Mouse (Mus musculus) inflammation-experienced regulatory T-cells, adult 6 months (primary cell): Measurements from ENCODE around the gene Bfar. TPM values are rescaled to one million over a fixed set of nuclear protein-coding genes. Genes with fewer than 3 reads are reported as not detected.
"Not testable (repeated sequence)": the region's sequence is repeated elsewhere in the genome, so short reads cannot be mapped to it uniquely, and the experiment has no call there.

Experiments used
- ATAC-seq: one replicate; pipeline ENCODE4 v1.8.0; 2017
- polyA plus RNA-seq, 3 experiments: library from polyadenylated mRNA; unstranded; fragments of 100-300 nt; shearing (Covaris generic); gene quantifications; one replicate each; pipeline ENCODE4 v1.2.1; 2017

The Bfar gene
- polyA plus RNA-seq, result 10 to 100 TPM; 43.7 to 64.9 (median 51.1) TPM

DNA sequence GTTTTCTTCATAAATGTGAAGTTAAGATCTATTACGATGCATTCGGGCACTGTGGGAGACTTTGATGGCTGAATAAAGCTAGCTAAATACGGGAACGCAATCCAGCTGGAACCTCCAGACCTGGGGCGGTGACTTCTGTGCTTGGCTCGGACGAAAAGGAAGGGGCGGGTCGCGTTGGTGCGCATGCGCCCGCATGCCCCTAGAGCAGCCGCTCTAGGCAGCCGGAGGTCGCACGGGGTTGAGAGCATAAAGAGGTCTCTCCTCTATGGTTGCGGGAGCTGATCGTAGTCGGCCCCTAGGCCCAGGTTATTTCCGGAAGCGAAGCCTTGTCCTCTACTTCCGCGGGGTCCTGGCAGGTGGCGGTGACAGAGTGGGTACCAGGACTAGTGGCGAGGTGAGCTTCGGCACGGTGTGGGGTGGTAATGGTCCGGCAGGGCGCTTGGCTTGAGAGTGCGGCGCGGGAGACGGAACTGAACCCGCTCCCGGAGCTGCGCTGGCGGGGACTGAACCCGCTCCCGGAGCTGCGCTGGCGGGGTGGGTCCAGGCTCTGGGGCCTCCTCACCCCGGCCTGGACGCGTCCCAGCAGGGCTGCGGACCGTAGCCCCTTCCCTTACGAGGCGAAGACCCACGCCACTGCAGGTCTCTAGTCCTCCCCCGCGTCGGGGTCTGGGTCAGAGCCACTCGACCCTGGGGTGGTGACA, at the start of gene Bfar, which contains the start of gene 3110001I22Rik:
Gene Bfar, plus strand, starts transcription at position 174 of the 701 bp plus-strand sequence.
Gene 3110001I22Rik, plus strand, starts transcription at position 245 of the 701 bp plus-strand sequence.
- ATAC-seq, result peak; percentile 71

DNA sequence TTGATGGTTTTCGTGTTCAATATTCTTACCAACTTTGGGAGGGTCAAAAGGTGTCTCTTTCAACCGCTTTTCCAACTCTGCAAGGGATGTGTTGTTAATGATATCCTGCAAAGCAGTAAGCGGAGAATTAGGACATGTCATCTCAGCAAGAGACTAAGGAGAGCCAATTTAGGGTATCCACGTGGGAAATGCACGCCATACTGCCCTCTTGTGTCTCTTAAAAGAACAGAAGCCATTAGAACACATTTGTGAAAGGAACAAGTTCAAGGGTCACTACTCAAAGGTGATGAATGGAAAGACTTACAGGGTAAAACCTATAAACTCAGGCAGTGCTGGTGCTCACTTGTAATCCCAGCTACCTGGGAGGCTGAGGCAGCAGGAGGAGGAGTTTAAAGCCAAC, 43.3 kb upstream of the Bfar start:
- ATAC-seq, result no peak

DNA sequence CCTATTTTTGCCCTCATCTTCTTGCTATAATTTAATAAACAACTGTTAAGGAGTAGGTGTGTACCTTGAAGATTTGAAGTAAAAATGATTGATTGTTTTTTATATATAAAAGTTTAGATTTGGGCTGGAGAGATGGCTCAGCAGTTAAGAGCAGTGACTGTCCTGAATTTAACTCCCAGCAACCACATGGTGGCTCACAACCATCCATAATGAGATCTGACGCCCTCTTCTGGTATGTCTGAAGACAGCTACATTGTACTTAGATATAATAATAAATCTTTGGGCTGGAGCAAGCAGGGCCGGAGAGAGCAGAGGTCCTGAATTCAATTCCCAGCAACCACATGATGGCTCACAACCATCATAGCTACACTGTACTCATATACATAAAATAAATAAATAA, 33.5 kb upstream of the Bfar start:
- ATAC-seq, result not testable (repeated sequence)

DNA sequence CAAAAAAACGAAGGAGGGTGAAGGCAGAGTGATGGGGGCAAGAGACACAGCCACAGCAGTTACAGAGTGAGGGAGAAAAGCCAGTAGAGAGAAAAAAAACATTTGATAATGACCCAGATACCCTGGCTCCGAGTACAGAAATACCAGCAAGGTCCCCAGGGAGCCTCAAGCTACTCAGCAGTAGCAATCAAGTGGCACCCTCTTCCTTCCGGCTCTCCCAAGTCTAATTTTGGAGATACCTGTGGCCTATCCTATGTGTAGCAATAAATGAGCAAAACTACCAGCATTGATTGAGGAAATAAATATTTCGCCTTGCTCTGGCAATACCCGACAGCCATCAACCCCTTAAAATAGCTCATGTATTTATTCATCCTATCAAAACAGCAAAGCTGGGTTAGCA, 32.1 kb upstream of the Bfar start:
- ATAC-seq, result no peak

DNA sequence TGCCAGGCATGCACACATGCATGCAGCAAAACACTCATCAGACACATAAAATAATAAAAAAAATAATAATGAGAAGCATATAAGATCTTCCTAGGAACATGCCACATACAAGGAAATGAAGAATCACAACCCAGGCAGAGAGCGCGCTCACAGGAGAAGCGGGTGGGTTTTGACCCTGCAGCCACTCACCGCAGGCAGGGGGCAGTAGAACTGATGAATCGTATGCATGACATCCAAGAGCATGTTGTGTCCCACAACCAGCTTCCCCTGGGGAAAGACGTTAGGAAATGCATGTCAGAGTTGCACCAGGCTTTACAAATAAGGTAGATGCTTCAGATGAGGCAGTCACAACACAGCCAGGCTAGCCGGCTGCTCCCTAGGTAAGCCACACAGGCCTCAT, 31.6 kb upstream of the Bfar start:
- no peak for ATAC-seq

DNA sequence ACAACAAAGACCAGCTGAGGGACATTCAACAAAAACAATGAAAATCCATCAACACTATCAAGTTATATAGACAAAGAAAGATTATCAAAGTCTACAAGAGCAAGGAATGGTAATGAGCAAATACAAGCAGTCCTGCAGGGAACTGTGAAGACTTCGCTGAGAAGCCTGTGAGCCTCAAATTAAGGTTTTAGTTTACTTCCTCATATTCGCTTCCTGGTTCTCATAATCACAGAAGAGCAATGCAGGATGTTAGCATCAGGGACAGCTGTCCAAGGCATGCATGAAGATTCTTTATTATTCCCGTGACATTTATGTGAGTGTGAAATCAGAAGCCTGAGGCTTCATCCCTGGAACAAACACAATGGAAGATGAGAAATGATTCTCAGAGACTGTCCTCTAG, 27.2 kb upstream of the Bfar start:
- no peak for ATAC-seq

DNA sequence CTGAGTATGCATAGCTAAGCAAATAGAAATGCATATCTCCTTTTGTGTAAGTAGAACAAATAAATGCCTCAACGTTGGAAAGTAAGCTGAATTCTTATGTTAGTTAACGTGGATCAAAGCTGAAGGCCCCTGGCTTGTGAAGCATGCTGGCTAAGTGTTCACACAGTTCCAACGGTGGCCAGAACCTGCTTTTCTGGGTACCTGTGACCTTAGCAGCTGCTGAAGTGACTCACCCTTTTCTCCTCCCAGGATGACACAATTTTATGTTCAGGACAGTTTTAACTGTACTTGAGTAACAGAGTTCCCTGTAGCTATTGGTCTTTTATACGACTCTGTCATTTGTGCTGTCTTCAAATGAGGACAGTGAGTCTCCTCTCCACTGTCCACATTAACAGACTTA, 25.7 kb upstream of the Bfar start:
- ATAC-seq, result no peak

DNA sequence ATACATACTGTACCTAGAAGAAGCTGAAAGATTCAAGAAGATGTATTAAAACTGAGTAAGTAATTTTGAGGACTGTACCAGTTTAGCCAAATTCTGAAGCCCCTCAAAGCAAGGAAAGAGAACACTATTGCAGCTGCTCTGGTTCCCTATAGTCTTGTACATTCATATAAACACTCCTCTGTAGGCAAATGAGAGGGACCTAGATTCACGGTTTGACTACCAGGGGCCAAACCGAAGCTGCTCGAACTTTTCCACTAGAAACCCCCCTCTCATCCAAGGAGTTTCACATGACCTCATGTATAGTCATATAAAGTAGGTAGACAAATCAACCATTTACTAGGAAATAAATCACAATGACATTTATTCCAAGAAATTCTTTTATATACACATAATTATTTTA, 12.8 kb upstream of the Bfar start:
- no peak for ATAC-seq

DNA sequence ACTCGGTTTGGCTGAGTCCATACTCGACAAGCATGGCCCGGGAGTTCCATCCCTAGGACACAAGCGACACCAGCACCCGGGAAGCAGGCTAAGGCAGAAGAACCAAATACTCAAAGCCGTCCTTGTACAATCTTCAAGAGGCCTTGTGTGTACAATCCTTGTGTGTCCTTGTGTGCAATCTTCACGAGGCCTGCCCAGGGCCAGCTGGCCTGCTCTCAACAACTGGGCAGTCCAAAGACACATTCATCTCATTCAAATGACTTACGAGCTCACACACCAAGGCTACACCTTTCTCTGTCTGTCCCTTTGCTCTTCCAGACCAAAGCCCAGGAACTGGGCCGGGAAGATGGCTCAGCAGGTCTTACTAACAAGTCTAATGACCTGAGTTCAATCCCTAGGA, 10.9 kb upstream of the Bfar start:
- no peak for ATAC-seq

DNA sequence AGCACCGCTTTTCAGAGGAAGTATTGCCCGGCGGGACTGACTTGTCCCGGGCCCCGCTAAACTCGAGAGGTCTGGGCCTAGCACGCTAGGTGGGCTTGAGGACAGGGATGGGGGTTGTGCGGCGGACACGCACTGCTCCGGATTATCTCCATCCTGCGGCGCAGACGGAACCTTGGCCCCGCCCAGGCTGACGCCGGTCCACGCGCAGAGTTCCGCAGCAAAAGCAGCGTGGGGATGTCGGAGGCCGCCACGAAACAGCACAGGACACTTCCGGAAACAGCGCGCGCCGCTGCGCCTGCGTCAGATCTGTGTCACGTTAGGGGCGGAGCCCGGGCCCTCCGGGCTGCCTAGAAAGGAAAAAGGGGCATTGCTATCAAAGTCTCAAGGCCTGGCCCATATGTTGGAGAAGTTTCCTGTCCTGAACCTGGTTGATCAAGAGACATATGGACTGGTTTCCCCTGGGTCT, 3.7 kb upstream of the Bfar start, which contains the start of gene Parn:
Gene Parn, minus strand, starts transcription at position 293 of the 466 bp plus-strand sequence.
- peak; percentile 83 for ATAC-seq

DNA sequence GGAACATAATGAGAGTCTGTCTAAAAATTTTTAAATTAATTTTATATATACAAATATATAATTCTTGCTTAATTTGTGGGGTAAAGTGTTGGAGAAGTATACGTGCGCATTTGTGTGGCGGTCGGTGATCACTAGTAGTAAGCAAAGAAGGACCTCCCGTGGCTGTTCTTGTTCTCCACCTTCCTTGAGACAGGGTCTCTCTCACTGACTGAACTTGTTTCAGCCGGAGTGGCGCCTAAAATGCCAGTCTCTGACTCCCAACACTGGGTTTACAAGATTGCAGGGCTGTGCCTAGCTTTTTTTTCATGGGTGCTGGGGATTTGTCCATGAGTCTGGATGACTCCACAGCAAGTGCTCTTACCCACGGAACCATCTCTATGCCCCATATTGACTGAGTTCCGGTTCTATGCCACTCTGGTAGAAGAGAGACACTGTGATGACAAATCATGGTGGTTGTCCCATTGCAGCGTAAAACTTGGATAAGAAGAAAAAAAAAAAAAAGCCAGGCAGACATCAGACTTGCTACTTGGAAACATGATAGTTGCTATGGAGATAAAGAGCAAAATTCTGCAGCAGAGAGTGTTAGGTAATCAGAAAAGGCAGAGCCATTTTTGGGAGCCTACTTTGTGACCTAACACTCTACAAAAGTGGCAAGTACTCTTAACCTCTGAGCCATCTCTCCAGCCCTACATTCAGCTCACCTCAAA, 3.1 kb upstream of the Bfar start:
- no peak for ATAC-seq

DNA sequence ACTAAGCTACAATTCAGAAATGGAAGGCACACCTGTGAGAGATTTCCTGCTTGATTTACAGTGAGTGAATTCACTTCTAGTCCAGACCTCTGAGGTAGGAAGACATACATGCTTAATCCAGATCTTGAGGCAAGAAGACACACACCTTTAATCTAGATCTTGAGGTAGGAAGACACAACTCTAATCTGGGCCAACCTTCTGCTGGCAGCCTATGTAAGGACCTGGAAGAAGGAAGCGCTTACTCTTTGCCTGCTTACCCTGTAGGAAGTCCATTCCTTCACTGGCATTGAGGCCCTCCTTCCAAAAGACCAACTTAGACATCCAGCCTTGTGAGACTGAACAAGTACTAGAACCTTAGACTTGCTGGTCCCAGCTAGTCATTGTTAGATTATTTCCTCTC, 2.4 kb upstream of the Bfar start:
- no peak for ATAC-seq

DNA sequence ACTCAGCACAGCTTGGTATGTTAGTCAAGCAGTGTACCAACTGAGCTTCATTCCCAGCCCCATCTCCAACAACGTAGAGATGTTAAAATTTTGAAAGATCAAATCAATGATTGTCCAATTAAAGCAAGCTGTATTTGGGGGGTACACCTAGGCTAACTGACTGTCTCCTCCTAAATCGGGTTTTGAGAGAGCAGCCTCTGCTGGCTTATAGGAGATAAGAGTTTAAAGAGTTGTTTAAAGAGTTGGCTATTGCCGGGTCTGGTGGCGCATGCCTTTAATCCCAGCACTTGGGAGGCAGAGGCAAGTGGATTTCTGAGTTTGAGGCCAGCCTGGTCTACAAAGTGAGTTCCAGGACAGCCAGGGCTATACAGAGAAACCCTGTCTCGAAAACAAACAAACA, 762 bp upstream of the Bfar start:
- not testable (repeated sequence) for ATAC-seq

DNA sequence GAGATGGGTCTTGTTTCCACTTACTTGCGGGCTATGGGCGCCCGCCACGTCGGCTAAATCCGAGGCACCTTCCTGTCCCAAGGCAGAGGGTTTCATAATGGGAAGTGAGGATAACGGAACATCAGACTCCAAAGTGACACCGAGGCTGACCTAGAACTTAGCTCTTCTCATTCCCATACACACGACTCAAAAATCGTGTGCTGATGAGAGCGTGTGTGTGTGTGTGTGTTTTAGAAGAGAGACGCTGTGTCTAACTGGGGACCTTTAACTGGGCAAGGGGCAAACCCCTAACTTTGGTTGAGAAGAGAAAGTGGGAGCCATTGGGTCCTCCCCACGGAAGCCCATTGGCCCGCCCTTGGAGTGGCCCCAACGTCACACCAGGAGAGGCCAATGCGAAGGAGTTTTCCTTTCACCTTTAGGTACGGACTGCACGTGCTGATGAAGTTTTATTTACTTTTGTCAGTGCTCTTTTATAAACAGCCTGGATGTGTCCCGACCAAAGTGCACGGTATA, 784 bp downstream of the Bfar start:
- ATAC-seq, result peak; percentile 62

DNA sequence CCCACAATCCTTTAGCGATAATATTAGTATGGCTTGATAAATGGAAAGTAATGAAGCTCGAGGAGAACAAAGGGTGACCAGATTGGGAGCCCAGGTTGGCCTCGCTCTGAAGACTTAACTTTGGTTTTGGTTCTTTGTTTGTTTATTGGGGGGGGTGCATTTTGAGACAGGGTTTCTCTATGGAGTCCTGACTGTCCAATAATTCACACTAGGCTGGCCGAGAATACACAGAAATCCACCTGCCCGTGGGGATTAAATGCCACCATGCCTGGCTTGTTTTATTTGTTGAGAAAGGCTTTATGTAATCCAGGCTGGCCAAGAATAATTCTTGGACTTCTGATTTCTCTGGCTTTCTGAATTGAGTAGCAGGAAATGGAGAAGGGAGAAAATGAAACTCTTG, 1.5 kb downstream of the Bfar start:
- ATAC-seq, result no peak

DNA sequence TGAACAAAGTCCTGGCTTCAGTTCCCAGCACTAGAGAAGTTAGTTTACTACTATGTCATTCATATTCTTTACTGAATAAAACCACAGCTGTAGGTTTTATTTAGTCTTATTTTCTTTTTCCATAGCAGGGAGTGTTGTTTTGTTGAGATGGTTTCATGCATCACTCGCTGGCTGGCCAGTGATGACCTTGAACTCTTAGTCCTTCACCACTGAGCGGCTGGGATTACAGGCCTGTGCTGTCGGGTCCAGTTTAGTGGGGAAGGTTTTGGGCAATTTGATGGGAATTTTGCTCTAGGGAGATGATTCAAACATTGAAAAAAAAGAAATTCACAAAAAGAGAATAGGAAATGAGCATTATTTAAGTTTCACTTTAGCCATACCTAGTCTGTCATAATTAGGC, 2.9 kb downstream of the Bfar start:
- no peak for ATAC-seq

DNA sequence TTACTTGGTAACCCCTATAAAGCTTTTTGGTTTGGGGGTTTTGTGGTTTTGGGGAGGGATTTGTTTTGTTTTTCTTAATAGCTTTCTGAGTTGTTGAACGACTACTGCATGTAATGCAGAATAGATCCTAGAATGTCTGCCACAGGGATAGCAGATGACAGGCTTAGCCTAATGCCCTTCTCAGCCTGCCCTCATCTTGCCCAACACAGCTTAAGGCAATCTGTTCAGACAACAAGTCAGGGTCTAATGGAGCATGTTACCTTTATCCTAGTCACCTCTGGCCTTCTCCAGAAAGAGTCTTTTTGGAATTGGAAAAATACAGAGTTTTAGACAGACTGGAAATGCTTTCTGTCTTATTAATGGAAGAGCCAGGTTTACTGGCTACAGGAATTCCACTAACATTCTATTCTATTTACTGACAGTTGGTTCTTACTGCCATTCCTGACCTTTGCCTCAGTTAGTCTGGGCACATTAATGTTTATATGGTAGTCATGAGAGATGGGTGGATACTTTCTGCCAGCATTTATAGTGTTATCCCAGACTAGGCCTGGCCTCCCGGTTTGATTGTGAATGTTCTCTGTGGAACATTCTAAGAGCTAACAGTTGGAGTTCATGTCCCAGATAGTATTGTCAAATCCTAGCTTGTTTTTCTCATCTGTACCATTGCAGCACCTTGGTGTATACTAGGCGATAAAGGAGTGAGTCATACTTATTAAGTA, 7.1 kb downstream of the Bfar start:
- no peak for ATAC-seq

DNA sequence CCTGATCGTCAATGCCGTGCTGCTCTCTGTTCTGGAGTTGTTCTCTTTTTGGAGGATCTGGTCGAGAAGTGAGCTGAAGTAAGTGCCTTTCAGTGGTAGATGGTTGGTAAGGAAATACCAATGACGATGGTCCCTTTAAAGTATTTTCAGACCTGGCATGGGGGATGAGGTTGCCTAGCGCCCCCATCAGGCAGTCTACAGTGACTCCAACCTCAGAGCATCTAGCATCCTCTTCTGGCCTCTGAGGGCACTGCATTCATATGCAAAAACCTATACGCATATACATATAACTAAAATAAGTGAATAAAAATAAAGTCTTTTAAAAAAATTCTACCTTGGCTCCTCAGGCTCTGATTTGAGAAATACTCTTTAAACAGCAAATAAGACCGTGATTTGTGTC, 27.3 kb downstream of the Bfar start:
- ATAC-seq, result no peak

DNA sequence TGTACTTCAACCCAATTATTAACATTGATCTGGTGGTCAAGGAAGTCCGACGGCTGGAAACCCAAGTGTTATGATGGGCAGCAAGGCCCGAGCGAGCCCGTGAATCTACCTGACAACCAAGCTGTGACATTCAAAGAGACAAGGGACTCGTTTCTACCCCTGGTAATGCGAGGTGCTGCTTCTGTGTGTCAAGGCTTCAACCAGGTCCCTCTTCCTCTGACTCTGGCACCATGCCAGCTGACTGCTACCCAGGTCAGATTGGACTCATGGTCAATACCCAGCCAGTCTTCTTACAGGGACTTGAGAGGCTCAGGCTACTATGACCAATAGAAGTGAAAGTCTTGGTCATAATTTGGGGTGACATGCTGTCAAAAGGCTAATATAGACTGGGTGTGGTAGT, 30.5 kb downstream of the Bfar start:
- ATAC-seq, result no peak

DNA sequence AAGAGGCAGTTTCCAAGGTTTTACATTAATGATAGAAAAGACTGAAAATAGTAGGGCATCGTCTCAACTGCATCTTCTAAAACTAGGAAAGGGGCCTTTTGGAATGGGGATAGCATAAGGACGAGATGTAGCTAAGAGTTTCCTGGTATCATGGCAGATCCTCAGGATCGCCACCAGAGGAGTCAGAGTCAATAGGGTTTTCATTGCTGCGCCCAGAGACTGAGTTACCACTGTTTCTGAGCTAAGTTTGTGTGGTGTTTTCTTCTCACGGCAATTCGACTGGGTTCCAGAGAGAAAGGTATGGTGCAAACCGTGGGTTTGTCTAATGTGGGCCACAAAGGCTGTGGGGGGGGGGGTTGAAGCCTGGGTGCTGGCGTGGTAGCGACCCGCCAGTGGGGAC, 33.0 kb downstream of the Bfar start:
- no peak for ATAC-seq

DNA sequence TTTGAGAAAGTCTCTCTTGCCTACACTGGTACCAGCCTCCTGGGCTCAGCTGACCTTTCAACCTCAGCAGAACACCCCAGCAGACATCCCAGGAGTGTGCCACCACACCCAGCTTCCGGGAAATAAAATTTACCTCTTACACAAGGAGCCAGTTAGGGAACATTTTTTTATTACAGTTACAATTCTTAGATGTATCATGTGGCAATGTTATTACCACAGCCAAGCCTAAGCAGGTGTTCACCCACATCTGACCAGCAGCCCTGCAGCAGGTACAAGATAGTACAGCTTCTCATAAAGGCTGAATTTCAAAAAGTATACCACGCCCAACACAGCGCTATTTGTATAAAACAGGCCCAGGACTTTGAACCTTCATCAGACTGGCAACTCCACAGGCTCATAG, 43.3 kb downstream of the Bfar start:
- no peak for ATAC-seq

DNA sequence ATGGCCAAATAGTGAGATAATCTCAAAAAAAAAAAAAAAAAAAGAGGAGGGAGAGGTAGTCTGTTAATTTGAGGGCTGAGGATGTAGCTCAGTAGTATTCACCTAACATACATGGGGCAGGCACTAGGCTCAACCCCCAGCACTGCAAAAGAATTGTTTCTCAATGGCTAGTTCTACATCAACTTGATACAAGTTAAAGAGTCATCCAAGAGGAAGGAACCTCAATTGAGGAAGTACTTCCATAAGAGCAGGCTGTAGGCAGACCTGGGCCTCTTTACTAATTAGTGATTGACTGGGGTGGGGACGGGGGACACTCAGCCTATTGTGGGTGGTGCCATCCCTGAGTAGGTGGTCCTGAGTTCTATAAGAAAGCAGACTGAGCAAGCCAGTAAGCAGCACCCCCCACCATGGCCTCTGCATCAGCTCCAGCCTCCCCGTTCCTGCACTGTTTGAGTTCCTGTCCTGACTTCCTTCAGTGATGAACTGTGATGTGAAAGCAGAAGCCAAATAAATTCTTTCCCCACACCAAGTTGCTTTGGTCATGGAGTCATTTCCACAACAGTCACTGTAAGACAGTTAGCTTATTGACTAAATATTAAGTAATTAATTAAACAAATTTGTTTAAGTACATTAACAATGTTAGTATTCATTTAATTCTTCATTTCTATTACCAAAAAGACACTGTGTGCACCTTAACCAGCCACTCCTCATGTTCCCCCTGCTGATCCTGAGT, 45.3 kb downstream of the Bfar start:
- ATAC-seq, result no peak

DNA sequence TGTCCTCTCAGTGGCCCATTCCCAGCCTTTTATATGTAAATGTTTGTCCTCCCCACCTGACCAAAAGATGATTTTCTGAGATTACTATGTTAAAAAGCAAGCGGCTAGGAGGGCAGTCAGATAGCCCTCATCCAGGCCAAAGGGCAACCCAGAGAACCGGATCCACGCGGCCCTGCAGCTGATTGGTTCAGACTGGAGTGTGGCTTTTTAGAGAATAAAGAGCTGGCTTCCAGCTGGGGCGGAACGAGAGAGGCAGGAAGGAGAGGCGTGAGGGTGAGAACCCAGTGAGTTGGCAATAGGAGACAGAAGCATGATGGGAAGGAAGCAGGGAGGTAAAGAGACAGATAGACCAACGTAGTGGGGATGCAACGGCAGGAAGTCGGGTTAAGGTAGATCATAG, 51.3 kb downstream of the Bfar start:
- no peak for ATAC-seq
